Mouse (Mus musculus) embryonic fibroblast, embryonic 13.5 days (primary cell): ENCODE data around the gene Gm17349.

ENCODE experiments used
- CTCF ChIP-seq: IDR thresholded peaks from 2 replicates; pipeline ENCODE4 v1.5.1; 2011; ENCODE audit warnings: mild to moderate bottlenecking, control low read depth, low read length, moderate library complexity, borderline replicate concordance; ENCODE audit not compliant: insufficient read depth
- POLR2A ChIP-seq: IDR thresholded peaks from 2 replicates; pipeline ENCODE4 v1.6.1; 2011; ENCODE audit warnings: low read depth, mild to moderate bottlenecking, control low read depth, low read length, moderate library complexity

- TF ChIP-seq CTCF: no peak
- no peak for TF ChIP-seq POLR2A
These were observed 31.4 kb upstream of the Gm17349 start for GRCm38 (mm10) chr15:99736675-99737074.
